Mouse (Mus musculus) ES-Bruce4 (cell line): ENCODE measurements around the gene Ddx3x.

Experiments
- CTCF ChIP-seq: IDR thresholded peaks from one replicate; pipeline ENCODE4 v1.8.1; 2011; ENCODE audit warnings: low read depth, low read length
- EP300 ChIP-seq: IDR thresholded peaks from 2 replicates; pipeline ENCODE4 v1.6.1; 2011; ENCODE audit warnings: low read depth, low read length; ENCODE audit not compliant: insufficient read depth
- POLR2A ChIP-seq: IDR thresholded peaks from one replicate; pipeline ENCODE4 v1.8.1; 2011; ENCODE audit warnings: low read length; ENCODE audit not compliant: insufficient read depth

- TF ChIP-seq CTCF (no peak), POLR2A (no peak), EP300 (no peak)
Observed at GRCm38 (mm10) chrX:13244588-13244987, 36.2 kb upstream of the Ddx3x start.
